Mouse (Mus musculus): ENCODE measurements around the gene Rapgef4.
"Not testable (repeated sequence)": the region's sequence is repeated elsewhere in the genome, so short reads cannot be mapped to it uniquely, and the experiment has no call there.

The Rapgef4 gene

DNA sequence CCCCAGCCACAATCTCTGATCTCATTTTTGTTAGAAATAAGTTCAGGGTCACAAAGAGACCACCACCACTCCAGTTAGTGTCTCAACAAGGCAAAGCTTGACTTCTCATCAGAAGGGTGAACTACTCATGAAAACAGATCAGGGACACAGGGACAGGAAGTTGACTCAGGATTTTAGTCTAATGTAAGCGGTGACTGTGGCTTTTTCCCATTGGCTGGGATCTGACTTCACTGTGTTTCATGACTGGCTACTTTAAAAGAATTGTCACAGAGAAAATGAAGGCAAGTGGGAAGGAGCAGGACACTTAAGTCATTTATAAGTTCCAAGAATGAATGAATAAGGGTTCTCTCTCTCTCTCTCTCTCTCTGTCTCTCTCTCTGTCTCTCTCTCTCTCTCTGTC lies 45.5 kb downstream of the Rapgef4 start:
- DNase-seq (ENCODE audit: low read depth, low spot score): no peak

DNA sequence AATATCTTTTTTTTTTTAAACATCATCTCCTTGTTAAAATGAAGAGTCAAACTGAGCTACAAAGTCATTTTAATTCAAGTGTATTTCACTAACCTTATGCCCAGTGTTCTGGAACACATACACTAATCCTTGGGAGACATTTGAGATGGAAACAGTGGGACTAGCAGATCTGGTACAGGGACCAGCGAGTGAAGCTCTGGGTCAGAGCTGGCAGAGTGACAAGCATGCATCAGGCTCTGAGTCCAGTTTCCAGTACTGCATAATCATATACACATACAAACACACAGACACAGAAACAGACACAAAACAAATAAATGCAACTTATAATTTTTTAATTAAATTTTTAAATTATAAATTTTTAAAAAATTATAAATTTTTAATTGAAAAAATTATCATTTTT lies 48.0 kb downstream of the Rapgef4 start:
- DNase-seq (ENCODE audit: low read depth, low spot score): no peak

DNA sequence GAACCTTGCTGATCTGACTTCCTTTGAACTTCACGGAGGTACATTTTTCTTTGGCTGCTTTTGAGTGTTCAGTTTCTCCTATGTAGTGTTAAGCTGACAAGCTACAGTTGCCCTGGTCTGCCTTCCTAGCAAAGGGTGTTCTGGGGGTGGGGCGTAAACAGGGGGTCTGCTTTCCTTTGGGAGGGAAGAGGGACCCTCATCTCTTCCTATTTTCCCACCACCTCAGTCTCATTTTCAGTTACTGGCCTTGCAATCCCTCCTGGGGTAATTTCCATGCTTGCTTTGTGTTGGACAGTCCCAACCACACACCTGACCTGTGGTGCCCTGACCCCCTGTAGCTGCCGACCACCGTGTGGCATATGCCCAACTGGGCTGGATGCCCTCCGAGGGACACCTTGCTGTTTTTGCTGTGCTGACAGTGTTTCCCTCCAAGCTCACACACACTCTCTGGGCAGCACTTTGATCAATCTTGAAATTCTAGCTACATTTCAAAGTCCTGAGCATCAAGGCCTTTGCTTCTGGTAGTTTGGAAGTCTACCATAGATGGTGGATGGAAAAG lies 48.6 kb downstream of the Rapgef4 start:
- DNase-seq (ENCODE audit: low read depth, low spot score): no peak

DNA sequence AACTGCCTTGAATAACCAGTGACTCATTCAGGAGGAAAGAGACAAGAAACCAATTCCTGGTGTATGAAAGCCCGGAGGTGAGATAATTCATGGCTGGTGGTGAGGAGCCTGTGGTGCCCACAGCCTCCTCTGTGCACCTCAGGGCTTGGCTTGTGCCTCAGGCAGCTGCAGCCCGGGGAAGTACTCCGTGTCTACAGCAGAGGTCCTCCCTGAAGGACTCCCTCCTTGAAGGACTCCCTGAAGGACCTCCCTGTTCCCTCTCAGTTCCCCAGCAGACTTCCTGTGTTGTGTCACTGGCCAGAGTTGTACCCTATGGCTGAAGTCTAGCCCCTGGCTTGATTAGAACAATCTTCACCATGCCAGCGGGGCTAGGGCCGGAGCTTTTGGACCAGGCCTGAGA lies 50.7 kb downstream of the Rapgef4 start:
- DNase-seq (ENCODE audit: low read depth, low spot score): no peak

DNA sequence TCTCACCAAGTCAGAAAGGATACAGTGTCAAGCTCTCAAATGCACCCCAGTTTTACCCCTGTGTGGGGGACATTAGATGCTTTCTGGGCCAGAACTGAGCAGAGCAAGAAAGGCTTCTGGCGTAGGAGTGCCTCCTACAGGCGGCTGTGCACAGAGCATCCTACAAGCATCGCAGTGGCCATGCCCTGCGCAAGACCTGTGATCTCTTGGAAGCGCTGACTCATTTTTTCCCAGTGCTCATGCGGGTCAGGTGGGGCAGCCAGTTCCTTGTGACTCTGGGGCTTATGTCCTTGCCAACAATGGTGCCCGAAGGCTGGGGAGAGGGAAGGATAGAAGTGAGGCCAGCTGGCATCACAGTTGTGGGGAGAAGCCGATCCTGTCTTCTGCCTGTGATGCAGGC lies 54.6 kb downstream of the Rapgef4 start:
- DNase-seq (ENCODE audit: low read depth, low spot score): peak; percentile 69

DNA sequence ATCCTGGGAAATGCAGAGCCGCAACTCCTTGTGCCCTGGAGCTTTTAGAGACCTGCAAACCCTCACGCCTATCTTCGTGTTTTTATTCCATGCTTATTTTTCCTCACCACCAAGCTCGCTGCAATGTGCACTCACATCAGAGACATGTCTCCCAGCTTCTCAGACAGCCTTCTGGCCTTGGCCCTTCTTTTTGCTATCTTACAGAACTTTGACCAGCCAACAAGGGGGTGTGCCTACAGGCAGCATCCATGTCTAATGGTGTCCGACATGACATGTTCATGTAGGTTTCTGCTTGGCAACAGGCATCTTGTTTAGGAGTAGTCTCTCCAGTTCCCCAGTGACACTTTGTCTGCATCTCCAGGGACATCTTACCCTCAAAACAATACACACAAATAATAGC lies 56.3 kb downstream of the Rapgef4 start:
- no peak for DNase-seq (ENCODE audit: low read depth, low spot score)

DNA sequence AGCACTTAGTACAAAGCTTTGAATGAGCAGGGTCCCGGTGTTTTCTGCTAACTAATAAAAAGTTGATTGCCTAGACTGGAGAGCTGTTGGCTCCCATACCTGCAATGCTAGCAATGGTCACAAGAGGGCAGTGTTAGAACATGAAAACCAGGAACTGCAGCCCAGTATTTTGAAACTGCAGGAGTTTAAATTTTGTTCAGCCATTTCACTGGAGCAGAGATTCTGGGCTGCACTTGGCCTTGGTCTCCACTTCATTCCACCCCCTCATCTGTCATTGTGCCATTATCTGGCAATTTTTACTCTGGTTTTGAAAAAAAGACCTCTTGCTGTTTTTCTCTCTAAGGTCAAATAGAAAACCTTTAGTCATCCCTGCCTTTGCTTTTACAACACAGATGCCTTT lies 57.2 kb downstream of the Rapgef4 start:
- peak; percentile 75 for DNase-seq (ENCODE audit: low read depth, low spot score)

DNA sequence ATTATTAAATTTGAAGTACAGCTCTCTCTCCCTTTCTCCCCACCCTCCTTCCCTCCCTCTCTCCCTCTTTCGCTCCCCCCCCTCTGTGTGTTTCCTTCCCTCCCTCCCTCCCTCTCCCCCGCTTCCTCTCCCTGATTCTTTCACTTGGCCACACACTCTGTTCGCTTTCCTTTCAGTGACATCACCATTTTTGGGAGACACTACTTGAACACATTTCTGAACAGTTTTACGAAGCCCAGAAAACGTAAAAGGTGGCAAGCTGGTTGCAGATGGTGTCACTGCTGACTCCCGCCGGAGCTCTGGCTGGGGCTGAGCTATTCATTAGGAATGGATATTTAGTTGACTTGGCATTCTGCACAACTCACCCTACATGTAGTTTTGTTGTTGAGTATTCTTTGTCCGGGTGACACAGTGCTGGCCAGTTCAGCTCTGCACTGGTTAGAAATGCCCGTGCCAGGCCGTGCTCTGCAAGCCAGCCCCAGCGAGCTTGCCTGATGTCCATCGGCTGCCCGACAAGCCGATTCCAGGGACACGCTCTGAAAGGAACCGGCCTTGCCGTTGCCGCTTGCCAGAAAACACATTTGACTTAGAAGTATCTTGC lies 57.7 kb downstream of the Rapgef4 start:
- DNase-seq (ENCODE audit: low read depth, low spot score): no peak

DNA sequence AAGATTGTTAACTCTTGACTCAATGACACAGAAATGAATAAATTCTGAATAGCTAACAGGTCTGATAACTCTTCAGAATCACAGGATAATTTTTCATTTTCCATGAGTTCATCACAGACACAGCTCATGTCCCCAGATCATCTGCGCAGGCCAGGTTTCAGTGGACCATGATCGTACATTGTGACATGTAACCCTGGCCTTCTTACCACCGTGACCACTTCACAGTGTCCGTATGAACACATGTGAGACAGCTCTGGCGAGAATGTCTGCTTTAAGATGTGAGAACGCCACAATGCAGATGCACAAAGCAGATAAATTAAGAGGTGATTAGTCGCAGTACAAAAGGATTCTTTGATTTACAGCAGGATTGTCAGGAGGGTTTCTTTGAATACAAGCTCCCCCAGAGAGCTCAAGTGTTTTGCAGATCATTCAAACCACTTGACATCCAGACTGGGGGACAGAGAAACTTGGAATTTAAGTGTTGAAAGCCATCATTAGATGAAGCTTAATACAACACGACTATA lies 58.5 kb downstream of the Rapgef4 start:
- DNase-seq (ENCODE audit: low read depth, low spot score): no peak

DNA sequence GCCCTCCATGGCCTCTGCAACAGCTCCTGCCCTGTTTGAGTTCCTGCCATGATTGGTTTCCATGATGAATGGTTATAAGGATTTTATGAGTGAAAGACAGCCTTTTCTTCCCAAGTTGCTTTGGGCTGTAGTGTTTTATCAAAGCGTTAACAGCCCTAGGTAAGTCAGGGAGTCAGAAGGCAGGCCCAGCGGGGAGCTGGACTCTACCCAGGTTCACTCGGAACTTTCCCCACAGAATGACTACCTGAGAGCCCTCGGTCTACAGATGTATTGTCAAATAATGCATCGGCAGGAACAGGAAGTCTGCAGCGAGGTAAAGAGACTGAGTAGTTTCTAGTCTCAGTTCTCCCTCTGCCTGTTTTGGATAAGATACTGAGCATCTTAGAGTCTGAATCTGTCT lies 60.0 kb downstream of the Rapgef4 start:
- no peak for DNase-seq (ENCODE audit: low read depth, low spot score)

DNA sequence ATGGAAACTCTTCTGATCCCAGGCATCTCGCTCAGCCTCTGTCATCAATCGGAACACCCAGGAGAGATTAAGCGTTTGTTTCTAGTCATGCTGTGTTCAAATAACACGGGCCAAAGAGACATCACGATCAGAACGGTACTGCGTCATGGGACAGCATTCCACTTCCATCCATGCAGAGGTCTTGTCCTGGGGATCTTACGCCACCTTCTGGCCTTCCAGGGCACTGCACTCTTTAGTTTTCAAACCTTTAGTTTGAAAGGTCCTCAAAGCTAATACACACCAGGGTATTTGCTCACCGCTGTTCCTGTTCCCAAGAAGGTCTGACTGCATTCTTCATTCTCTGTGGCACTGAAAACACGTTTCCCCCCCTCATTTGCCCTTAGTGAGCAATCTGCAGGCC lies 61.1 kb downstream of the Rapgef4 start:
- peak; percentile 80 for DNase-seq (ENCODE audit: low read depth, low spot score)

DNA sequence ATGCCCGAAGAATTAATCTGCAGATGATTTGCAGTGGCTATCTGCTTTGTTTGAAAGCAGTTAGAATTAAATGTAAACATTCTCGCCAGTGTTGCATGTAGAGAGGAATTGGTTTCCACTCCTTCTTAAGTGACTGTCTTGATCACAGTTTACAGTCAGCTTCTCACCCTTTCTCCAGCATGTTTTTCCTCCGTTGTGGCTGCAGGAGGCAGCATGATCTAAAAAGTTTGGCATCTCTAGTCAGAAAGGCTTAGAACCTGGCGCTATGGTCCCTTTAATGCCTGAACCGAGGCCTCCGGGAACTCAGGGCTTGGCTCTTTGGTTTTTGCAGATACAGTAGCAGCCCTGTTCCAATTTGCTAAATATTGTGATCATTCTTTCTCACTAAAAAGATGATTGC lies 63.2 kb downstream of the Rapgef4 start:
- DNase-seq (ENCODE audit: low read depth, low spot score): no peak

DNA sequence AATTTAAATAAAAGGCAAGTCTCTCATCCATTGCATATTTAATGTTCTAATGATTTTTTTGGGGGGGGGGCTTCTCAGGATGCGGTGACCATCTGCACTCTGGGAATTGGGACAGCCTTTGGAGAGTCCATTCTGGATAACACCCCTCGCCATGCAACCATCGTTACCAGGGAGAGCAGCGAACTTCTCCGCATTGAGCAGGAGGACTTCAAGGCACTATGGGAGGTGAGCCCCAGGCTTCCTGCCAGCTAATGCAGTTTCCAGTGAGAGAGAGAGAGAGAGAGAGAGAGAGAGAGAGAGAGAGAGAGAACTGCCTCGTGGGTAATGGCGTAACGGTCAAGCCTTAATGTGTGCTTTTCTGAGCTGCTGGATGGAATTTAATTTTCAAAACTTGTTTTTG lies 64.0 kb downstream of the Rapgef4 start:
- DNase-seq (ENCODE audit: low read depth, low spot score): no peak

DNA sequence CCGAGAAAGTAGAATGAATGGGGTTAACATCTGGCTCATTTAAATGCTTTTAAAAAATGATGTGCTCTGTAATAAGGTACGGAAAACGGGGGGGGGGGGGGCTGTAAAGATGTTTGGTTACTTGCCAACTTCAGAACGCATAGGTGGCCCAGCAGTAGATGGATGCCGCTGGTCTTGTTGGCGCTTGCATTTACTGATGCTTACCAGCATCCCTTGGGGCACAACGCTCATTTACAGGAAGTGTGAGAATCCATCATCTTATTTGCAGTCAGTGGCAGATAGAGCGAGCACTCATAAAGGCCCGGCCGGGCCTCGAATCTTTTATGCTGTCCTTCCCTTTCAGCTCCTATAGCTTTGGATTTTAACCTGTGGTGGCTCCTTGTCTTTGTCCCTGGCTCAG lies 64.6 kb downstream of the Rapgef4 start:
- DNase-seq (ENCODE audit: low read depth, low spot score): no peak

DNA sequence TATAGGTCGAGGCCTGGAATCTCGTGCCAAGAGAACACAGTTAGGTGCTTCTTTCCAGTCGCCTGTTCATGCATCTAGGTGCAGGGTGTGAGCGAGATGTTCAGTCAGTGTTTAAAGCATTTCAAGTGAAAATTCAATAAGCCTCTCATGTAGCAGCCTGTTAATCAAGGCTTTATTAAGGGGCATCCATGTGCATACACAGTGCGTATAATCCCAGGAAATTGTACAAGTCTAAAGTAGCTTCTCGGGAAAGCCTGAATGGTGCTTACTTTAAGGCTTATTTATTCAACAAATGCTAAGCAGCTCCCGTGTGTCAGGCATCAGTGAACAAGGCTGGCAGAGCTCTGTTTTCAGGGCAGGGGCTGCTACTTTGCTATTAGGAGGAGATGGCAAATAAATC lies 69.4 kb downstream of the Rapgef4 start:
- no peak for DNase-seq (ENCODE audit: low read depth, low spot score)

DNA sequence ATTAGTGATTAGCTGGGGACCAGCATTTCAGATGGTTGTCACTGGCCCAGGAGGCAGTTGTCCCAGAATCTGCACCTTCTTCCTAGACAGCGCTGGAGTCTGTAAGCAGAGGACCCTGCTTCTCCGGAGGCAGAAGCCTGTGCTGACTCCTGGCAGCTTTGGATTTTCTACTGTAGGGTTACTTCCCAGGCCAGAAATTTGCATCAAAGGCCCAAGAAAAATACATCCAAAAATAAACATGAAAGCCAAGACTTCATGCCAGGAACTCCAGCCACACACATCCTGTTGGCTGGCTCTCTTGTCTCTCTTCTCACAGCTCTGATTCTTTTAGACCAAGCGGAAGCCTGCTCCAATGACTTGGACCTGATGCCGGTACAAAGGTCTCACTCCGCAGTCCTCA lies 73.2 kb downstream of the Rapgef4 start:
- DNase-seq (ENCODE audit: low read depth, low spot score): no peak

DNA sequence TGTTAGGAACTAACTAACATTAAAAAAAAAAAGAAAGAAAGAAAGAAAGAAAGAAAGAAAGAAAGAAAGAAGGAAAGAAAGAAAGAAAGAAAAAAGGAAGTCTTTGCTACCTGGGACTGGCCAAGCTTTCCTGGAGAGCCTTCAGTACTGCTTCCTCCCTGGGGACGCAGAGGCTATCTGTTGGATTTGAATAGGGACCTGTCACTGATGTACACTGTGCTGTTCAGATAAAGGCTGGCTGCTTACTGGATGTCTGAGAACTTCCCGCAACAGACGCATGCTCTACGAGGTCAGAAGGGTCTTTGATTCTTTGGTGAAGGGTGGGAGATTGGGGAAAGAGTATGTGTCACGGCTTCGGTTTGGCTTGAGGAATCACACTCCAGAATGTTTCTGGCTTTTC lies 73.7 kb downstream of the Rapgef4 start:
- no peak for DNase-seq (ENCODE audit: low read depth, low spot score)

DNA sequence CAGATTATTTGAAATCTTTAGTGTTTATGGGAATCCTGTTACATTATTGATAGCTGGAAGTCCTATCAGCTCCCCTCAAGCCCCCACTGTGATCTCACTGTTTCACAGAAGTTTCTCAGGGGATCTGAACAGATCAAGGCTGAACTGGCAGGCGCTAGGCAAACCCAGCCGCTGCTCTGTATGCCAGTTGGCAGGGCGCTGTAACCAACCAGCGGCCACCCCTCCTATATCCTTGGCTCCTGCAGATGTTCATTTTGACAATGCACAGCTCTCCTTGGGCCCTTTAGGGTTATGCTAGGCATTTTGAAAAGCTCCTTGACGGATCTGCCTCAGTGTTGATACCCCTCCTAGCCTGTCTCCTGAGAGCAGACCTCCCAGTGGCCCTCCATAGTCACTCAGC lies 74.4 kb downstream of the Rapgef4 start:
- no peak for DNase-seq (ENCODE audit: low read depth, low spot score)

DNA sequence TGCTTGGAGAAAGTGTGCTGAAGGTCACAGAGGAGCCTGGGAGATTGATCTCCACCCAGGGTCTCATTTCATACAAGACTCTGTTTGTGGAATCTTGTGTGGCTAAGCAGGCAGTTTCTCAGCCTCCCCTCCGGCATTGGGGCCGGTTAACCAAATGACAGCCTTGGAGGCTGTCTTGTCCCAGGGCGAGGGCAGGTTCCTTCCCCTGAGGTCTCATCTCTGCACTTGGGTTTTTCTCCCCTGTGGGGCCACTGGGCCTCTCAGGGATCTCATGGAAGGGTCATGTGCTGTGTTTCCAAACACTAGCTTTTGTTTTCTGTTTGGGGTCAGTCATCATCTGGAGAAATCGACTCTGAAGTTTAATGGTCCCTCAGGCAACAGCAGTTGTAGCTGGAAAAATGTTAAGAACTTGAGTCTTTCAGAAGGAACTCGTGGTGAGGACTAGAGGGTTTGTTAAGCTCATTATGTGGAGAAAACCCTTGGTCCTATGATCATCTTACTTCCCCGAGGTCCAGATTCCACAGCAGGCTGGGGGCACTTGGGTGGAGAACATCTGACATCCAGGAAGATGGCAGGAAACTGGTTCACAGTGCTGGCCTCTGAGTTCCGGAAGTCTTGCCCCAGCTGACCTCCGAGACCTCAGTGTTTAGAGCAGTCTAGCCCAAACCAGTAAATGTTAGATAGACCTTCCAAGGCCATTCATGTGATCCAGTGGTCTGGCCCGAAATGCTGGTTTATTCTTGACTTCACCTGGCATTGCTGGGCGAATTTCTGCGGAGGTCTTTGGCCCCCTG lies 75.2 kb downstream of the Rapgef4 start:
- DNase-seq (ENCODE audit: low read depth, low spot score): no peak

DNA sequence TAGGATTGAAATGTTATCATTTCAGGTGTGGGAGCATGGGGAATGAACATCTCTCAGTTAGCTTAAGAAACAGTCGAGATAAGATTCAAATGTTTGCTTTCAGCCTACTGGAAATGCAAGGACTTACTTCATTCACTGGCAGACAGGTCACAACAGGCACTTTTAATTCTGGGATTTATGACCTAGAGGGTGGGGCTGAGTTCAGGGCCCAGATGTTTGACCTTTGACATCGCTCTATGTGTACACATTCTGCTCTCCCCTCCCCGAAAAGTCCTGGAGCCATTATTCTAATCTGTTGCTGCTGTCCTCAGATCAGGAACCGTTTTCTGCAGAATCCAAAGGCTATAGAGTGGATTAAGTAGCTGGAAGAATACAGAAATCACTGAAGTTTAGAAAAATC lies 81.9 kb downstream of the Rapgef4 start:
- DNase-seq (ENCODE audit: low read depth, low spot score): no peak

DNA sequence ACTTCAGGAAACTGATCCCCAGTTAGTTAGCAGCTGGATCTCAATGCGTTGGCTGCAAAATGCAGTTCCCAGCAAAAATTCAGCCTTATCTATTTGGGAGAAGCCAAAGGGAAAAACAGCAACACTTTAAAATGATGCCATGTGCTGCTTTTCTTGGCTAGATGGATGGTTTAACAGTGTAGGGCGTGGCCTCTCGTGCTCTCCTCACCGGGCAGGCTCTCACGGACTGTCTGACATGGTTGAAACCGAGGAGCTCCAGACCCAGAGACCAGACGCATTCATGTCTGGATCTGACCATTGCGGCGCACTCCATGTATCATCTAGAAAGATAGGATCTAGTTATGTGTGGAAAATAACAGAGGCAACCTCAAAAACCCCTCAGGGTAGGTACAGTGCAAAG lies 87.5 kb downstream of the Rapgef4 start:
- no peak for DNase-seq (ENCODE audit: low read depth, low spot score)

DNA sequence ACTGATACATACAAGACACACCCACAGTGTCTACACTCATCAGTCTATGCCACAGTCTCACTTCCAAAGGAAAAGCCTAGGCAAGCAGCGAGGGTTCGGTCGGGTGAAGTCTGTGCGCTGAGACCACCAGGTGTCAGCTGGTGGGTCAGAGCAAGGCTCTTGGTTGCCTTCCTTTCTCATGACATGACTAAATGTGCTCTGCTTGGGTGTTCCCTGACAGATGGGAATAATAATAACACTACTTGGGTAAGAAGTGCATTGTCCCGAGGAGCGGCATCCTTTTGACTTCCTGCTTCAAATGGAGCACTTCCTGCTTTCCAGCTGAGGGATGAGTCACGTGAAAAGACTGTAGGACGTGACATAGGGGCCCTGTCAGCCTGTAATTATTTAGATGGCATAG lies 89.0 kb downstream of the Rapgef4 start:
- peak; percentile 44 for DNase-seq (ENCODE audit: low read depth, low spot score)

DNA sequence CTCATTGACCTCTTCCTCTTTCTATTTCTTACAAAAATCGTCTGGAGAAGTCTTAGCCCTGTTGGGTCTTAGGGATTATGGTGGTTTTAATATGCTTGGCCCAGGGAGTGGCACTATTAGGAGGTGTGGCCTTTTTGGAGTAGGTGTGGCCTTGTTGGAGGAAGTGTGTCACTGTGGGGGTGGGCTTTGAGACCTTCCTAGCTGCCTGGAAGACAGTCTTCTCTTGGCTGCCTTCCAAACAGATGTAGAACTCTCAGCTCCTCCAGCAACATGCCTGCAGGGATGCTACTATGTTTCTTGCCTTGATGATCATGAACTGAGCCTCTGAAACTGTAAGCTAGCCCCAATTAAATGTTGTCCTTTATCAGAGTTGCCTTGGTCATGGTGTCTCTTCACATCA lies 92.1 kb downstream of the Rapgef4 start:
- DNase-seq (ENCODE audit: low read depth, low spot score): not testable (repeated sequence)
